Mouse (Mus musculus) embryonic facial prominence, embryonic 15.5 days (tissue): ENCODE data around the gene Ctsc. TPM values are rescaled to one million over a fixed set of nuclear protein-coding genes. Genes with fewer than 3 reads are reported as not detected.

Source experiments
- ATAC-seq: fragments of 200-750 bp; cut with Nextera tagmentation; 2 replicates; pipeline ENCODE4 v1.8.0; 2017; ENCODE audit warnings: low read depth, moderate TSS enrichment; ENCODE audit not compliant: insufficient number of reproducible peaks, low FRiP score, low TSS enrichment
- H3K27ac ChIP-seq: fragments of 300-500 bp; sonication (generic); replicated peaks from 2 replicates; pipeline ENCODE4 v1.5.1; 2015; ENCODE audit warnings: mild to moderate bottlenecking, inconsistent platforms
- H3K27me3 ChIP-seq: fragments of 300-500 bp; sonication (generic); 2 replicates; pipeline ENCODE4 v1.6.1; 2015; ENCODE audit warnings: inconsistent platforms
- H3K36me3 ChIP-seq: fragments of 300-500 bp; sonication (generic); 2 replicates; pipeline ENCODE4 v1.6.1; 2015; ENCODE audit warnings: mild to moderate bottlenecking, inconsistent platforms
- H3K4me1 ChIP-seq: fragments of 300-500 bp; sonication (generic); 2 replicates; pipeline ENCODE4 v1.6.1; 2015; ENCODE audit warnings: inconsistent platforms
- H3K4me2 ChIP-seq: fragments of 300-500 bp; sonication (generic); replicated peaks from 2 replicates; pipeline ENCODE4 v1.6.1; 2015; ENCODE audit warnings: mild to moderate bottlenecking, inconsistent platforms
- H3K4me3 ChIP-seq: fragments of 300-500 bp; sonication (generic); replicated peaks from 2 replicates; pipeline ENCODE4 v1.5.1; 2015; ENCODE audit warnings: mild to moderate bottlenecking, inconsistent platforms
- H3K9ac ChIP-seq: fragments of 300-500 bp; sonication (generic); 2 replicates; pipeline ENCODE4 v1.6.1; 2015; ENCODE audit warnings: inconsistent platforms
- H3K9me3 ChIP-seq: fragments of 300-500 bp; sonication (generic); replicated peaks from 2 replicates; pipeline ENCODE4 v1.6.1; 2016; ENCODE audit warnings: inconsistent platforms
- WGBS: fragments of 180-500 bp; shearing (Covaris S2); methylation state at CpG from one replicate; pipeline ENCODE4 v1.1.7; 2015; 5-methylcytosine and 5-hydroxymethylcytosine counted together
- polyA plus RNA-seq: library from polyadenylated mRNA; unstranded; fragments of >200 nt; fragmentation: Nextera tagmentation; extraction: Ambion mirVana; gene quantifications from 2 replicates; pipeline ENCODE4 v1.2.1, GENCODE M21; 2015

Ctsc gene
- polyA plus RNA-seq, 1 experiment from 2014 or later, result 86.2 TPM

GRCm38 (mm10) chr7:88296932-88297331 lies 19.0 kb downstream of the Ctsc start:
- H3K4me1 ChIP-seq, result no peaks in the 10 kb centered on the region

DNA sequence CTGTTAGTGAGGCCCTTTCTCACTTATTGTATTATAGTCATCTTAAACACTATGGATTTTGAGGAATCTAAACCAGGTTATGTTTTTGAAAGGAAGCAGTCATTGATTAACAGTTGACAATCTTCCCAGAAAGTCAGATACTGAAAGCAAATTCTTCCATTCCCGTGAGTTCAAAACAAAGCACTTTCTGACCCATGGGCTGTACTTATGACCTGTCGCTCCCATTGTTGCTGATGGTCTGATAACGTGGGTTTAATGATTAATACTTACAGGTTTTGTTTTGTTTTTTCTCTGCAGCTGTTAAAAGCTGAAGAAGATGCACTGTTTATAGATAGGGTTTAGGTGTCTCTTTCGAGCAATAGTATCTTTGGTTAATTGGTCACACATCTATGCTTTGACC lies 27.9 kb downstream of the Ctsc start:
- WGBS, result 77% methylated on average over 4 of the region's 4 CpGs
- Histone ChIP-seq H3K4me1 (no peaks in the 10 kb centered on the region), H3K9me3 (no peaks in the 10 kb centered on the region), H3K4me3 (no peak overlapping the region), H3K9ac (no peak overlapping the region), H3K4me2 (no peak overlapping the region), H3K27ac (no peak overlapping the region), H3K36me3 (no peaks in the 10 kb centered on the region; the same call in 1 of the 2 replicates), H3K27me3 (no peaks in the 10 kb centered on the region)
- no peak for ATAC-seq

More at GRCm38 (mm10) chr7:88296932-88297331, 19.0 kb downstream of the Ctsc start:
- Histone ChIP-seq H3K4me2 (no peak overlapping the region), H3K4me3 (no peak overlapping the region), H3K27ac (no peak overlapping the region), H3K27me3 (no peaks in the 10 kb centered on the region), H3K9me3 (no peaks in the 10 kb centered on the region), H3K36me3 (no peaks in the 10 kb centered on the region), H3K9ac (no peak overlapping the region)
- 55% methylated on average over 6 of the region's 6 CpGs for WGBS
- no peak for ATAC-seq

DNA sequence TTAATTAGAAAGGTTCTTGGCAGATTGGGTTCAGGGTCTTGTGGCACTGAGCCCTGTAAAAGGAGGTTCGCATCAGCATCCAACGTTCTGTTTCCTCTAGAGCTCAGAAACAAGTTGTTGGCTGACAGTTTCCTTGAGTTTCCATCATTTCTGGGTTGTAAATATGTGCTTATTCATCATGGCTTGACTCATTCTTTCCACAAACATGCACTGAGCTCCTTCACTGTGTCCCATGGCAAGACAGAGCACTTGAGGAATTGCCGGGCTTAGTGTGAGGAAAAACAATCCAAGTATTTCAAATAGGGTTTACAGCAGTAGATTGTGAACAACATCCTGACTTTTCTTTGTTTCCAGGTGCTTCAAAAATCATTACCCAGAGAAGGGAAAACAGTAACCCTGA lies 28.8 kb downstream of the Ctsc start:
- H3K9ac ChIP-seq, result no peak overlapping the region
- H3K27me3 ChIP-seq, result no peaks in the 10 kb centered on the region
- ATAC-seq, result no peak
- H3K4me1 ChIP-seq, result no peaks in the 10 kb centered on the region
- H3K36me3 ChIP-seq, result no peaks in the 10 kb centered on the region; the same call in 1 of the 2 replicates
- no peak overlapping the region for H3K27ac ChIP-seq
- WGBS, result 63% methylated on average over 3 of the region's 3 CpGs
- H3K9me3 ChIP-seq, result no peaks in the 10 kb centered on the region
- no peak overlapping the region for H3K4me3 ChIP-seq
- H3K4me2 ChIP-seq, result no peak overlapping the region

GRCm38 (mm10) chr7:88310398-88311180 lies 32.7 kb downstream of the Ctsc start:
- H3K4me1 ChIP-seq, result no peaks in the 10 kb centered on the region
- no peaks in the 10 kb centered on the region; the same call in 1 of the 2 replicates for H3K36me3 ChIP-seq
- H3K9me3 ChIP-seq, result no peaks in the 10 kb centered on the region
- no peak overlapping the region for H3K27ac ChIP-seq
- 80% methylated on average over 3 of the region's 3 CpGs for WGBS
- H3K27me3 ChIP-seq, result no peaks in the 10 kb centered on the region
- ATAC-seq, result no peak
- no peak overlapping the region for H3K9ac ChIP-seq
- no peak overlapping the region for H3K4me3 ChIP-seq
- no peak overlapping the region for H3K4me2 ChIP-seq

- no peak overlapping the region for H3K4me3 ChIP-seq
- 0 out of 2 replicates have a peak, but pooled peaks cover 3% of the 10 kb centered on the region for H3K4me1 ChIP-seq
- H3K27me3 ChIP-seq, result no peaks in the 10 kb centered on the region
- no peak overlapping the region for H3K4me2 ChIP-seq
- no peak overlapping the region for H3K27ac ChIP-seq
- H3K9me3 ChIP-seq, result no peaks in the 10 kb centered on the region
- H3K36me3 ChIP-seq, result no peaks in the 10 kb centered on the region
- H3K9ac ChIP-seq, result no peak overlapping the region
- ATAC-seq, result no peak
- WGBS, result 58% methylated on average over 3 of the region's 3 CpGs
Measured at GRCm38 (mm10) chr7:88316408-88316807, 38.5 kb downstream of the Ctsc start.

- H3K4me1 ChIP-seq, result 0 out of 2 replicates have a peak, but pooled peaks cover 5% of the 10 kb centered on the region
- H3K27ac ChIP-seq, result no peak overlapping the region
- no peaks in the 10 kb centered on the region for H3K9me3 ChIP-seq
- no peaks in the 10 kb centered on the region for H3K36me3 ChIP-seq
- no peak overlapping the region for H3K4me3 ChIP-seq
- 58% methylated on average over 1 of the region's 1 CpGs for WGBS
- no peak overlapping the region for H3K4me2 ChIP-seq
- ATAC-seq, result no peak
- H3K9ac ChIP-seq, result no peak overlapping the region
- H3K27me3 ChIP-seq, result no peaks in the 10 kb centered on the region
Measured at GRCm38 (mm10) chr7:88318474-88318873, 40.6 kb downstream of the Ctsc start.

GRCm38 (mm10) chr7:88318904-88319303 lies 41.0 kb downstream of the Ctsc start:
- H3K9me3 ChIP-seq, result no peaks in the 10 kb centered on the region
- H3K27ac ChIP-seq, result no peak overlapping the region
- H3K4me1 ChIP-seq, result 0 out of 2 replicates have a peak, but pooled peaks cover 5% of the 10 kb centered on the region
- no peak for ATAC-seq
- H3K27me3 ChIP-seq, result no peaks in the 10 kb centered on the region
- WGBS, result 82% methylated on average over 2 of the region's 2 CpGs
- no peaks in the 10 kb centered on the region for H3K36me3 ChIP-seq
- H3K9ac ChIP-seq, result no peak overlapping the region
- H3K4me2 ChIP-seq, result no peak overlapping the region
- H3K4me3 ChIP-seq, result no peak overlapping the region

DNA sequence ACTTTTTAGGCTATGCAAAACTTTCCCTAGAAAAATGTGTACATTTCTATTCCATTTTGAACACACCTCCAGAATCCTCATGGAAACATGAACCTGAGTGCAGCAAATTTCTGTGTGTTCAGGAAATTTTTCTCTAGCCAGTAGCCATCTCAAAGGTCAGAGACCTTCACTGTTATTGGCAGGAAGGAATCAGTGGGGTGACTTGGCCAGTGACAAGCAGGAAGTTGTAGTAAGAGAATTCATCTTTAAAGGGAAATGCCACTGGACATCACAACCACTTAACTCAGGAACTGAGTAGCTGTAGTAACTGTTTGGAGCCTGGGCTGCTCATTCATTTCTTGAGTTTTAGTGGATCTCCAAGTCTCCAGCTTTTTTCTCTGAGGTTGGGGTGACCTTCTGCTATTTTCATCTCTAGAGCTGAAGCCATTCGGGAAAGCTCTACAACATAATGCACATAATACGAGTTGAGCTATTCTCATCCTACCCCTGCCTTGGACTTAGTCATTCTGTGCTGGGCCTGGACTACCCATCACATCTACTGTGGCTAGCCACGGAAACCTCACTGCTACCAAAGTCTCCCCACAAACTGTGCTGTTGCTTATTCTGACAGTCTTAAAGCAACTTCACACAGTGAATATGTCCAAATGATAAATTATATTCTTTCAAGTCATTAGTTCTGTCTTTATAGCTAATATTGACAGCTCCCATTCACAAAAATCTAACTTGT lies 41.7 kb downstream of the Ctsc start:
- 78% methylated on average over 3 of the region's 3 CpGs for WGBS
- no peak overlapping the region for H3K4me3 ChIP-seq
- H3K9ac ChIP-seq, result no peak overlapping the region
- no peaks in the 10 kb centered on the region for H3K27me3 ChIP-seq
- H3K9me3 ChIP-seq, result no peaks in the 10 kb centered on the region
- H3K36me3 ChIP-seq, result no peaks in the 10 kb centered on the region
- H3K27ac ChIP-seq, result no peak overlapping the region
- H3K4me1 ChIP-seq, result 0 out of 2 replicates have a peak, but pooled peaks cover 5% of the 10 kb centered on the region
- H3K4me2 ChIP-seq, result no peak overlapping the region
- no peak for ATAC-seq

DNA sequence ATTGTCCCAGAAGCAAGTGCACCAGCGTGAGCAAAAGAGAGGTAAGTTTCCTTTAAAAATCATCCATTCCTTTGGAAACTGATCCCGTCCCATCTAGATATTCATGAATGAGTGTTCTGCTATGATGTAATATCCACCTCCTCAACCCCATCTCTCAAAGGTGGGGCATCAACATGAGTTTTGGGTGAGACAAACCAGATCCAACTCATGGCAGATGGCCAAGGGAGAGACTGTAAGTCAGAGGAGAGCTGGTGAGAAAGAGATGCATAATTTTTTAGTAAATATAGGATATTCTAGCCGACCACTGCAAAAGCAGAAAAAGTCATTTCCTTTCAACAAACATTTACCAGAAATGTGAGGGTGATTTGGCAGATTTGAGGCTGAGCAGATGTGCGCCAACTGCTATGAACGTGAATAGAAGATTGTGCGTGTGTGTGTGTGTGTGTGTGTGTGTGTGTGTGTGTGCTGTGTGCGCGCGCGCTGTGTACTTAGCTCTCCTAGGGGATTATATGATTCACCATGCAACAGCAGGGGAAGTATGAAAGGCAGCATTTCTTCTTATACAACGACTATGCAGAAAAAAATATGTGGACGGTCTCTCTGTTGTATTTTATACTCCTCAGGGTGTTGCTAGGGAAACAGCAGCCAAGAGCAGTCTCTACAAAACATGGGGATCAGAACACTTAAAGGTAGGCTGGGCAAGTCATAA lies 42.9 kb downstream of the Ctsc start:
- 0 out of 2 replicates have a peak, but pooled peaks cover 5% of the 10 kb centered on the region for H3K4me1 ChIP-seq
- peak; percentile 77 for ATAC-seq
- H3K36me3 ChIP-seq, result no peaks in the 10 kb centered on the region
- no peaks in the 10 kb centered on the region for H3K27me3 ChIP-seq
- no peak overlapping the region for H3K27ac ChIP-seq
- no peak overlapping the region for H3K4me3 ChIP-seq
- H3K9ac ChIP-seq, result no peak overlapping the region
- 30% methylated on average over 12 of the region's 12 CpGs for WGBS
- H3K4me2 ChIP-seq, result no peak overlapping the region
- no peaks in the 10 kb centered on the region for H3K9me3 ChIP-seq

- Histone ChIP-seq H3K36me3 (no peaks in the 10 kb centered on the region), H3K4me2 (no peak overlapping the region), H3K9me3 (no peaks in the 10 kb centered on the region), H3K9ac (no peak overlapping the region), H3K27ac (no peak overlapping the region), H3K4me3 (no peak overlapping the region), H3K27me3 (no peaks in the 10 kb centered on the region), H3K4me1 (0 out of 2 replicates have a peak, but pooled peaks cover 5% of the 10 kb centered on the region)
- 70% methylated on average over 2 of the region's 2 CpGs for WGBS
- ATAC-seq, result no peak
Measured at GRCm38 (mm10) chr7:88322431-88322830, 44.5 kb downstream of the Ctsc start.

DNA sequence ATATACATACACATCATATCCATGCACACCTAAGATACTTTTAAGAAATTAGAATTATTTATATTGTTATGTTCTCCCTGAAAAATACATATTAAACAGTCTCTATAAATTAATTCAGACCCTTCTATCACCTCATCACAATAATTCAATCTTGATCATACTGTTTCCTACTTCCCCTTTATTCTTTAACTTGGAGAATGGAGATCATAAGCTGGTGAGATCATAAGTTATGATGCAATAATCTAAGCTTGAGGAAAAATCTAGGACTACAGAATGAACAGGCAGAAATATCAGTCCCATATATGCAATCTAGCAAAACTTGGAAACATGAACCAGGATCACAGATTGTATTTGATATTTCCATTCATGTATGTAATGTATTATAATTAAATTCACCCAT lies 49.6 kb downstream of the Ctsc start:
- Histone ChIP-seq H3K4me2 (no peak overlapping the region), H3K27ac (no peak overlapping the region), H3K9me3 (no peaks in the 10 kb centered on the region), H3K4me1 (no peaks in the 10 kb centered on the region), H3K36me3 (no peaks in the 10 kb centered on the region), H3K27me3 (no peaks in the 10 kb centered on the region), H3K9ac (no peak overlapping the region), H3K4me3 (no peak overlapping the region)
- ATAC-seq, result no peak
